Mouse (Mus musculus): ENCODE results near the gene Hist1h4d. TPM values are rescaled to one million over a fixed set of nuclear protein-coding genes. Genes with fewer than 3 reads are reported as not detected.
"Not testable (repeated sequence)": the region's sequence is repeated elsewhere in the genome, so short reads cannot be mapped to it uniquely, and the experiment has no call there.

The Hist1h4d gene
- polyA plus RNA-seq, 1 experiment = 19.1 TPM

- H3K4me3 ChIP-seq (ENCODE audit: extremely low read depth, insufficient read depth, insufficient read length) = peak within 1 kb of the TSS; percentile 54
- H3K4me1 ChIP-seq (ENCODE audit: control insufficient read depth, insufficient read depth, insufficient read length); H3K36me3 ChIP-seq (ENCODE audit: control insufficient read depth, insufficient read depth, low read length); H3K27me3 ChIP-seq (ENCODE audit: control insufficient read depth, insufficient read depth, low read length): not testable (repeated sequence)
- WGBS = under 1% methylated on average over 47 of the region's 67 CpGs
- DNase-seq (ENCODE audit: low read depth in 1 of 2, low spot score in 2 of 2) = peak; percentile 89 to 98
- peak; percentile 94 for TF ChIP-seq POLR2A (IDR thresholded peaks at IDR 0.05; ENCODE audit: low read depth, low read length)
- peak within 1 kb of the TSS; percentile 88 for H3K27ac ChIP-seq (ENCODE audit: insufficient read depth, low read length)
Measured at GRCm38 (mm10) chr13:23561883-23562659, 19.3 kb upstream of the Hist1h4d start, which contains the start of gene Hist1h3e. Hist1h3e (minus strand) TSS chr13:23562369.

DNA sequence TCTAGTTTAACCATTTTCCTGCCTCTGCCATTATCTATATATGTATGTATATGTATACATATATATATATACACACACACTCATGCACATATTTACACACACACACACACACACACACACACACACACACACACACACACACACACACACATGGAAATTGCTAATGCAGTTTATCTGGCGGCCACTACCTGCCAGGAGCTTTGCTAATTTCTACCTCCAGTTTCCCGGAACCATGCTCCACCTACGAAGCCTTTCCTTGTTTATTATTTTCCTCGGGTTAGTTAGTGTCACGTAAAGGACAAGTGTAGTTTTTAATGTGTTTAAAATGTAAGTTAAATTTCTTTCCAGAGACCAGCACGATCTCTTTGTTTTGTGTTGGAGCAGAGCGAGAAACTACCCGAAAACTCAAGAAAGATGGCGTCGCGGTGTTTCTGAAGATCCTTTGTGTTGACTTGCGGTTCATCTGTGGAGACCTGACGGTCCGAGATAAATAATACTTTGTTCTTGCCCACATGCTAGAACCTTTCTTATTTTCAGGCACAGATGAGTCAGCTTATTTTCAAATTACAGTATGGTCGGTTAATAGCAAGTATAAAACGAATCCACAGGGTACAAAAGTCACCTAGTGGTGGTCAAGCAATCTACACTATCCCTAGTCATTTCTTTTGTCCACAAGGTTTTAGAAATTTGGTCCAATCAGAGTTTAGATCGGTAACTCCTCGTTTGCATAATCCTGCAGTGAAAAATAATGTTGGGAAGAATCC, 18.5 kb upstream of the Hist1h4d start:
- Histone ChIP-seq H3K36me3 (ENCODE audit: control insufficient read depth, insufficient read depth, low read length) (no peaks in the 10 kb centered on the region), H3K4me3 (ENCODE audit: extremely low read depth, insufficient read depth, insufficient read length) (peak overlapping the region; percentile 51), H3K27me3 (ENCODE audit: control insufficient read depth, insufficient read depth, low read length) (no peaks in the 10 kb centered on the region), H3K27ac (ENCODE audit: insufficient read depth, low read length) (peak overlapping the region; percentile 86), H3K4me1 (ENCODE audit: control insufficient read depth, insufficient read depth, insufficient read length) (no peaks in the 10 kb centered on the region)
- 5% methylated on average over 18 of the region's 18 CpGs for WGBS
- TF ChIP-seq CTCF (IDR thresholded peaks at IDR 0.05; ENCODE audit: extremely low read depth, insufficient read depth, insufficient read length, insufficient replicate concordance) (no peak), POLR2A (IDR thresholded peaks at IDR 0.05; ENCODE audit: low read depth, low read length) (no peak)
- no peak for DNase-seq (ENCODE audit: low read depth in 1 of 2, low spot score in 2 of 2)

DNA sequence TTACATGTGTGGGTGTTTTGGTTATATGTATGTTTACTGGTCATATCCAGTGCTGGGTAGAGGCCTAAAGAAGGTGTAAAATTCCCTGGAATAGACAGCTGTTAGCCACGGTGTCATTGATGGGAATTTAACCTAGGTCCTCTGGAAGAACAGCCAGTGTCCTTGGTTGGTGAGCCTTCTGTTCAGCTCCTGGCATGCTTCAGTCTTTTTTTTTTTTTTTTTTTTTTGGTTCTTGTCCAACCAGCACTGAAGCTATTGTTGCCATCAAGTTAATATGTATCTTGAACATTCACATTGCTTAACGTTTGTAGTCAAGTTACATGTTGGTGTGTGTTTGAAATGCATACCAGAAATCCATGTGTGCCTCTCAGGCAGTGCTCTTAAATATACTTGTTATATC, 16.9 kb upstream of the Hist1h4d start:
- TF ChIP-seq POLR2A (IDR thresholded peaks at IDR 0.05; ENCODE audit: low read depth, low read length) = no peak
- no peak for TF ChIP-seq CTCF (IDR thresholded peaks at IDR 0.05; ENCODE audit: extremely low read depth, insufficient read depth, insufficient read length, insufficient replicate concordance)
- Histone ChIP-seq H3K4me1 (ENCODE audit: control insufficient read depth, insufficient read depth, insufficient read length) (no peaks in the 10 kb centered on the region), H3K27ac (ENCODE audit: insufficient read depth, low read length) (no peak overlapping the region), H3K27me3 (ENCODE audit: control insufficient read depth, insufficient read depth, low read length) (no peaks in the 10 kb centered on the region), H3K36me3 (ENCODE audit: control insufficient read depth, insufficient read depth, low read length) (no peaks in the 10 kb centered on the region), H3K4me3 (ENCODE audit: extremely low read depth, insufficient read depth, insufficient read length) (no peak overlapping the region)
- WGBS = 89% methylated on average over 2 of the region's 2 CpGs
- no peak for DNase-seq (ENCODE audit: low read depth in 1 of 2, low spot score in 2 of 2)

DNA sequence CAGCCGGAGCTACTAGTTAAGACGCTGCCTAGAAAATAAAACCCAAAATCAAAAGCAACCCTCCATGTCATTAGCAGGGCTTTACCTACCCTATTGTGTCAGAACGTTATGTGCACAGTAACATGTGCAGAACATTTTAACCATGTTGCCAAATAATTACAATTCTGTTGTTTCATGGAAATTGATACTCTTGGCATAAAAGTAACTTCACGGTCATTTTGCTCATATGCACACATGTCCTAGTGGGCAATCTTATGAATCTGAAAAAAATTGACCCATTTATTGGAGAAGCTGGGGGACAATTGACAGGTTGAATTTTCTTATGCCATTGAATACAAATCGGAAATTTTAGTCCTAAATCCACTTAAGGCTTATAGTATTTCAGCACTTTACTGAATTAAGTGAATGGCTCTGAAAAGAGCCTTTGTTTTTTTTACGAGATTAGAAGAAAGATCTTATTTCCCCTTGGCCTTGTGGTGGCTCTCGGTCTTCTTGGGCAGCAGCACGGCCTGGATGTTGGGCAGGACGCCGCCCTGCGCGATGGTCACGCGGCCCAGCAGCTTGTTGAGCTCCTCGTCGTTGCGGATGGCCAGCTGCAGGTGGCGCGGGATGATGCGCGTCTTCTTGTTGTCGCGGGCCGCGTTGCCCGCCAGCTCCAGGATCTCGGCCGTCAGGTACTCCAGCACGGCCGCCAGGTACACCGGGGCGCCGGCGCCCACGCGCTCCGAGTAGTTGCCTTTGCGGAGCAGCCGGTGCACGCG, 11.0 kb upstream of the Hist1h4d start:
- WGBS = 3% methylated on average over 29 of the region's 41 CpGs
- H3K4me1 ChIP-seq (ENCODE audit: control insufficient read depth, insufficient read depth, insufficient read length); DNase-seq (ENCODE audit: low read depth in 1 of 2, low spot score in 2 of 2); H3K36me3 ChIP-seq (ENCODE audit: control insufficient read depth, insufficient read depth, low read length); H3K27me3 ChIP-seq (ENCODE audit: control insufficient read depth, insufficient read depth, low read length): not testable (repeated sequence)
- Histone ChIP-seq H3K27ac (ENCODE audit: insufficient read depth, low read length) (peak overlapping the region; percentile 99), H3K4me3 (ENCODE audit: extremely low read depth, insufficient read depth, insufficient read length) (peak overlapping the region; percentile 61)

DNA sequence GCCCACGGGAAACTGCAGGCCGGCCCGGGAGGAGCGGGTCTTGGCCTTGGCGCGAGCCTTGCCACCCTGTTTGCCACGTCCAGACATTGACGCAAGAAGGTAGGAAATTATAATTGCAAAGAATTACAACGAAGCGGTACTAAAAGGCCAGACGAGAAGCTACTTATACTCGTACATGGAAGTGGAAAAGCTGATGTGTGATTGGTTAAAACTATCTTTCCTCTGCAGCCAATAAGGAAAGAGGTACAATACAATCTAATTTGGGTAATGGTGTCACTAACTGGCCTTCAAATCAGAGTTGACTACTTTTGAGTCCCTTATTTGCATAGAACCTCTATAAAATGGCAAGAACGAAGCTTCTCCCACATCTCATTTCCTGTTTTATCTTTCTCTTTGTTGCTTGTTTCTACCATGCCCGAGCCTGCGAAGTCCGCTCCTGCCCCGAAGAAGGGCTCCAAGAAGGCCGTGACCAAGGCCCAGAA, 10.3 kb upstream of the Hist1h4d start, which contains the start of the genes Hist1h2ae and Hist1h2bg:
Gene Hist1h2ae (minus strand): TSS at position 199 of the 482 bp plus-strand sequence.
Gene Hist1h2bg (plus strand): TSS at position 375 of the 482 bp plus-strand sequence.
- Histone ChIP-seq H3K36me3 (ENCODE audit: control insufficient read depth, insufficient read depth, low read length) (no peaks in the 10 kb centered on the region), H3K4me3 (ENCODE audit: extremely low read depth, insufficient read depth, insufficient read length) (peak within 1 kb of the TSS; percentile 61), H3K27ac (ENCODE audit: insufficient read depth, low read length) (peak within 1 kb of the TSS; percentile 99), H3K27me3 (ENCODE audit: control insufficient read depth, insufficient read depth, low read length) (no peaks in the 10 kb centered on the region), H3K4me1 (ENCODE audit: control insufficient read depth, insufficient read depth, insufficient read length) (no peaks in the 10 kb centered on the region)
- TF ChIP-seq POLR2A (IDR thresholded peaks at IDR 0.05; ENCODE audit: low read depth, low read length) (no peak; the same call in 1 of the 2 replicates), CTCF (IDR thresholded peaks at IDR 0.05; ENCODE audit: extremely low read depth, insufficient read depth, insufficient read length, insufficient replicate concordance) (no peak)
- DNase-seq (ENCODE audit: low read depth in 1 of 2, low spot score in 2 of 2) = peak; percentile 48 to 91
- WGBS = under 1% methylated on average over 18 of the region's 18 CpGs

- H3K27me3 ChIP-seq (ENCODE audit: control insufficient read depth, insufficient read depth, low read length); DNase-seq (ENCODE audit: low read depth in 1 of 2, low spot score in 2 of 2); H3K4me1 ChIP-seq (ENCODE audit: control insufficient read depth, insufficient read depth, insufficient read length); H3K36me3 ChIP-seq (ENCODE audit: control insufficient read depth, insufficient read depth, low read length): not testable (repeated sequence)
- under 1% methylated on average over 17 of the region's 34 CpGs for WGBS
- peak overlapping the region; percentile 54 for H3K4me3 ChIP-seq (ENCODE audit: extremely low read depth, insufficient read depth, insufficient read length)
- H3K27ac ChIP-seq (ENCODE audit: insufficient read depth, low read length) = peak overlapping the region; percentile 92
Measured at GRCm38 (mm10) chr13:23571504-23572217, 9.7 kb upstream of the Hist1h4d start.

Data from spleen, adult 2 months (tissue).